Mouse (Mus musculus) embryonic fibroblast, embryonic 13.5 days (primary cell): ENCODE measurements around the gene Gfap.

Experiments
- CTCF ChIP-seq: IDR thresholded peaks from 2 replicates; pipeline ENCODE4 v1.5.1; 2011; ENCODE audit warnings: mild to moderate bottlenecking, control low read depth, low read length, moderate library complexity, borderline replicate concordance; ENCODE audit not compliant: insufficient read depth
- POLR2A ChIP-seq: IDR thresholded peaks from 2 replicates; pipeline ENCODE4 v1.6.1; 2011; ENCODE audit warnings: low read depth, mild to moderate bottlenecking, control low read depth, low read length, moderate library complexity

GRCm38 (mm10) chr11:102890096-102890495, 10.6 kb downstream of the Gfap start:
- no peak for TF ChIP-seq CTCF
- TF ChIP-seq POLR2A: no peak
